Mouse (Mus musculus) 416B (cell line): ENCODE results near the gene Smim26.

Experiments used
- DNase-seq: peaks from one replicate; pipeline ENCODE4 v3.0.0; 2011; ENCODE audit warnings: low read depth

Smim26 gene

DNA sequence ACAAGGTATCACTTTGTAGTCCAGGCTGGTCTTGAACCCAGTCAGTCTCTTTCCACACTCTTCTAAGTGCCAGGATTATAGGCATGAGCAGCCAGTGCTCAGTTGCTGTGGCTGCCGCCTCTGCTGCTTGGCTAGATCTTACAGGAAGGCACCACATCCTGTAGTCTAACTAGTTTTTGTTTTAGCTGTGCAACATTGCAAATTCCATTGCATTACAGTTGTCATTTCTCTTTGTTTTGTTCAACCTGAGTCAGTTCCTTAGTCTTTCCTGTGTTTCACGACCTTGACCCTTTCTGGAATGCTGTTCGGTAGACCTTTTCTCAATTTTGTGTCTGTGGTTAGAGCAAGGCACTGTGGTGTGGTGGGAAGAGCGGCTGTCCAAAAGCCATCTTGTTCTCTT, 43.4 kb downstream of the Smim26 start:
- peak; percentile 70 for DNase-seq

DNA sequence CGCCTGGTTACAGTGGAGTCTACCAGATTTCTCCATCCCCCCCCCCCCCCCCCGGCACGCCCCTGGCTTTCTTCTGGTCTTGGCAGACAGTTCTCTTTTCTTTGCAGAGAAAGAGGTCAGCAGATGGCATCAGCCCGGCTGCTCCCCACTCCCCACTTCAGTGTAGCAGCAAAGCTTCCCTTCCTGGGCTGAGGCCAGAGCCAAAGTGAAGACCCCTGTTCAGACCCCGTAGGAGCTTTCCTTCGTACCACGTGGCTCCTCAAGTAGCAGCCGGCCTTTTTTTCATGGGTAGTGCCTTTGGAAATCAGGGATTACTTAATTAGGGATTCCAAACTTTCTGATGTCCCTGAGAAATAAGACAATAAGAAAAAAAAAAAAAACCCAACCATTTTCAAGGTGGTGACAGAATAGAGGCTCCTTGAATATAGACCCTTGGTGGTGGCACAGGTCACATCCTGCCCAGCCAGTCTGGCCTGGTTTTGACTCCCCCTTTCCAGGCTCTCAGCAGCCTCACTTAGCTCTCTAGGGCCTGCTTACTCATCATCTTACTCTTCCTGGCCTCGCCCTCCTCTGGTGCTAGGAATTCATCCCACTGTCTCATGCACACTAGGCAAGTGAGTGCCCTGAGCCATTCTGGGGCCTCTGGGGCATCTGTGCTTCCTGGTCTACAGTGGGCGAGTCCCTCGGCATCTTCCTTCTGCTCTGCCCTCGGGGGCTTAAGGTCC, 44.0 kb downstream of the Smim26 start:
- no peak for DNase-seq

DNA sequence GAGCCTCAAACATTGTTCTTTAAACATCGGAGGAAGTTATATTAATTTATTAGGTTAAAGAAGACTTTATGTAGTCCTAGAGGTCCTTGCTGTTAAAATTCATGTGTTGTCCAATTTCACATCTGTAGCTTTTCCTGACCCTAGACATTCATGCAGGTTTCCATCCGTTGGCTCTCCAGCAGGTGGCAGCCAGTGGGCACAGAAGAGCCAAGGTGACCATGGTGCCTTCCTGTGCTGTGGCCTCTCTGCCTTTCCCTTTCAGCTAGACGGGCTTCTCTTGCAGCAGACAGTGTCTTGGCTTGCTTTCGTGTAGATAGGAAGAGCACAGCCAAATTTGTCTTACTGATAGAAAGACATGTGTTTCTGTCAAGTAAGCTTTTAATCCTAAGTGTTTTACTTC, 44.9 kb downstream of the Smim26 start:
- peak; percentile 37 for DNase-seq

DNA sequence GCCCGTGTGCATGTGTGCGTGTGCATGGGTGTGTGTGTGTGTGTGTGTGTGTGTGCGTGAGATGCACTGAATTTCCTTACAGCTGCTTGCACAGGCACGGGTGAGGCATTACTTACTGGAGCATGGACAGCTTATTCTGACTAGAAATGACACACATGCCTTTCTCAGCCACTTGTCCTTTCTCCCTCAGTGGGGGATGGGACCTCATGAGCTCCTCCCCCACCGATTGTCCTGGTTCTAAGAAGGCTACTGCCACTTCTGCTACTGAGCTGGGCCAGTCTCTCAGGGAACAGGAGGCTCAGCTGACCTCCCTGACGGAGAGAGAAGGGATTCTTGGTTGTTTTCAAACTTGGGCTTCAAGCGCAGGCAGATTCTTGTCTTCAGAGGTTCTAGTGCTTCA, 46.2 kb downstream of the Smim26 start:
- no peak for DNase-seq

DNA sequence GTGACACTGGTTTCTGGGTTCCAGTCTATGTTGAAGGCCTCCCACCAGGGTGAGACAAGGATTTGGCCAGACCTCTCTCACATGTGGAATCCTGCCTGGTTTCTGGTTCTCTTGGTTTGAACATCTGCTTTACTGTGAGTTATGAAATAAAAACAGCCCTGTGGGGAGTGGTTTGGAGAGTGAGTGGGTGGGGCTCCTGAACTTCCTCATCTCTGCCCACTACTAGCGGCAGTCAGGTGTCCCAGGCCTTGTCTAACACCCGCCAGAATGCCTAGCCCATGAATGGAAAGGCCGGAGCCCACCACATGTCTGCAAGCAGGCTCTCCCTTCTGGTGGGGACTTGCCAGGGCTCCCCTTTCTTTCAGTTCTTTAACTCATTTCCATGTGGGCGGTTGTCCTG, 48.1 kb downstream of the Smim26 start:
- DNase-seq, result peak; percentile 57
